12 mouse cellular contexts compared by ENCODE assay signal in the genomic region with DNA sequence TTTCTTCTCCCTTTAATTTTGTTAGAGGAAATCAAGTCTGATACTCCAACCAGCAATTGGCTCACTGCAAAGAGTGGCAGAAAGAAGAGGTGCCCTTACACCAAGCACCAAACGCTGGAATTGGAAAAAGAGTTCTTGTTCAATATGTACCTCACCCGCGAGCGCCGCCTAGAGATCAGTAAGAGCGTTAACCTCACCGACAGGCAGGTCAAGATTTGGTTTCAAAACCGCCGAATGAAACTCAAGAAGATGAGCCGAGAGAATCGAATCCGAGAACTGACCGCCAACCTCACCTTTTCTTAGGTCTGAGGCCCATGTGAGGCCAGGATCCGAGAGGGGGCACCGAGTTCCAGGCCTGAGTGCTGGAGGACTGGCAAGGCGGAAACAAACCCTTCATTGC. TPM values are rescaled to one million over a fixed set of nuclear protein-coding genes. Genes with fewer than 3 reads are reported as not detected.
DNase-seq lines count a peak whose midpoint lies in the region; ATAC-seq and TF ChIP-seq lines count a peak whose summit lies in the region.
"Had no signal": no experiment of that assay in that cellular context is flagged by ENCODE, and none has a peak within 500 bp of the region (broad histone marks: within the 10 kb centered on the region; RNA-seq: fewer than 3 reads in every experiment).

No protein-coding gene starts in this region.

- TF ChIP-seq CTCF in hindbrain, postnatal 0 days (IDR thresholded peaks at IDR 0.05; ENCODE audit: low read depth) = peak; percentile 36

- no peaks in the 10 kb centered on the region for H3K36me3 ChIP-seq in hindbrain, postnatal 0 days (ENCODE audit: insufficient read depth, low read length)
- H3K36me3 ChIP-seq in hindbrain, embryonic 13.5 days = no peaks in the 10 kb centered on the region
- H3K36me3 ChIP-seq: lung, embryonic 15.5 days had no signal

- peaks cover 87% of the 10 kb centered on the region for H3K27me3 ChIP-seq in hindbrain, postnatal 0 days (ENCODE audit: insufficient read depth, low read length)
- peaks cover 95% of the 10 kb centered on the region for H3K27me3 ChIP-seq in hindbrain, embryonic 13.5 days

- no peaks in the 10 kb centered on the region for H3K4me1 ChIP-seq in hindbrain, postnatal 0 days (ENCODE audit: insufficient read depth, low read length)
- peaks cover 19% of the 10 kb centered on the region for H3K4me1 ChIP-seq in hindbrain, embryonic 13.5 days (replicated peaks)

- no peak overlapping the region for H3K27ac ChIP-seq in hindbrain, postnatal 0 days
- no peak overlapping the region for H3K27ac ChIP-seq in hindbrain, embryonic 13.5 days
- H3K27ac ChIP-seq: lung, embryonic 15.5 days had no signal

- no peak overlapping the region for H3K9ac ChIP-seq in hindbrain, postnatal 0 days (replicated peaks; ENCODE audit: low read length)
- H3K9ac ChIP-seq in hindbrain, embryonic 13.5 days = no peak overlapping the region
- H3K9ac ChIP-seq: lung, embryonic 15.5 days had no signal

- no peak overlapping the region for H3K4me3 ChIP-seq in hindbrain, postnatal 0 days (ENCODE audit: low read length)
- no peak overlapping the region for H3K4me3 ChIP-seq in hindbrain, embryonic 13.5 days
- H3K4me3 ChIP-seq: lung, embryonic 15.5 days had no signal

- no peak for ATAC-seq in hindbrain, postnatal 0 days
- no peak for ATAC-seq in hindbrain, embryonic 13.5 days (ENCODE audit: low FRiP score)
- peak; percentile 48; the same call in 1 of the 2 replicates for ATAC-seq in megakaryocyte progenitor cell, adult 5-6 weeks (replicated peaks; ENCODE audit: poor library complexity)

- no peak overlapping the region for H3K4me2 ChIP-seq in hindbrain, postnatal 0 days (ENCODE audit: low read depth, low read length)
- H3K4me2 ChIP-seq in hindbrain, embryonic 13.5 days = no peak overlapping the region
- H3K4me2 ChIP-seq: lung, embryonic 15.5 days had no signal

- WGBS in hindbrain, postnatal 0 days = 2% methylated on average over 16 of the region's 16 CpGs
- WGBS in hindbrain, embryonic 13.5 days = 2% methylated on average over 16 of the region's 16 CpGs

- 0 out of 2 replicates have a peak, but pooled peaks cover 3% of the 10 kb centered on the region for H3K9me3 ChIP-seq in hindbrain, postnatal 0 days (ENCODE audit: low read length)
- no peaks in the 10 kb centered on the region for H3K9me3 ChIP-seq in hindbrain, embryonic 13.5 days
- H3K9me3 ChIP-seq: lung, embryonic 15.5 days had no signal

- no peak for DNase-seq in hindbrain, postnatal 0 days (ENCODE audit: low spot score)
- peak; percentile 86 for DNase-seq in ES-CJ7 (ENCODE audit: low read depth, low spot score)
- peak; percentile 70 for DNase-seq in kidney, adult 11 months
- no peak for DNase-seq in left cerebral cortex, adult 11 months (ENCODE audit: low spot score)
- no peak for DNase-seq in frontal cortex, postnatal 10 days (ENCODE audit: low spot score in 2 of 2)
- no peak for DNase-seq in spleen, adult 12 weeks (ENCODE audit: low spot score)
- DNase-seq: cerebellum, adult 9-10 months had no signal

RNA-seq across cellular contexts. Expression of a gene that starts 2.3 kb away (rescaled TPM):
- total RNA-seq in hindbrain, postnatal 0 days (2014; rRNA removed) = not detected in 2 replicates
- polyA plus RNA-seq in hindbrain, postnatal 0 days (2015; fragmentation: Nextera tagmentation; extraction: Ambion mirVana) = not detected in 2 replicates
- polyA plus RNA-seq in hindbrain, embryonic 13.5 days (2015; fragmentation: Nextera tagmentation; extraction: Ambion mirVana) = not detected in 2 replicates
- total RNA-seq in megakaryocyte progenitor cell, adult 5-6 weeks (2015) = not detected in 2 replicates
- total RNA-seq in megakaryocyte progenitor cell, adult 5-6 weeks (2017) = not detected in 2 replicates
- total RNA-seq: MEL had no signal
- polyA plus RNA-seq: spleen, adult 2 months had no signal

RNA-seq across cellular contexts. Expression of a gene that starts 3.5 kb away (rescaled TPM):
- total RNA-seq in hindbrain, postnatal 0 days (2014; rRNA removed) = not detected in 2 replicates
- not detected in 2 replicates for polyA plus RNA-seq in hindbrain, postnatal 0 days (2015; fragmentation: Nextera tagmentation; extraction: Ambion mirVana)
- polyA plus RNA-seq in hindbrain, embryonic 13.5 days (2015; fragmentation: Nextera tagmentation; extraction: Ambion mirVana) = not detected in 2 replicates
- not detected in 2 replicates for total RNA-seq in megakaryocyte progenitor cell, adult 5-6 weeks (2015)
- not detected in 2 replicates for total RNA-seq in megakaryocyte progenitor cell, adult 5-6 weeks (2017)
- total RNA-seq: MEL had no signal

RNA-seq across cellular contexts. Expression of a gene that starts 10.3 kb away (rescaled TPM):
- 0.37 and 9.2 TPM in 2 replicates for total RNA-seq in hindbrain, postnatal 0 days (2014; rRNA removed)
- polyA plus RNA-seq in hindbrain, postnatal 0 days (2015; fragmentation: Nextera tagmentation; extraction: Ambion mirVana) = 0.21 TPM in 1 of 2 replicates, not detected in the other
- polyA plus RNA-seq in hindbrain, embryonic 13.5 days (2015; fragmentation: Nextera tagmentation; extraction: Ambion mirVana) = 0.79 and 1.5 TPM in 2 replicates
- not detected in 2 replicates for total RNA-seq in megakaryocyte progenitor cell, adult 5-6 weeks (2015)
- total RNA-seq in megakaryocyte progenitor cell, adult 5-6 weeks (2017) = not detected in 2 replicates

RNA-seq across cellular contexts. Expression of a gene that starts 14.7 kb away (rescaled TPM):
- not detected in 2 replicates for total RNA-seq in hindbrain, postnatal 0 days (2014; rRNA removed)
- polyA plus RNA-seq in hindbrain, postnatal 0 days (2015; fragmentation: Nextera tagmentation; extraction: Ambion mirVana) = not detected in 2 replicates
- polyA plus RNA-seq in hindbrain, embryonic 13.5 days (2015; fragmentation: Nextera tagmentation; extraction: Ambion mirVana) = not detected in 2 replicates
- total RNA-seq in megakaryocyte progenitor cell, adult 5-6 weeks (2015) = not detected in 2 replicates
- total RNA-seq in megakaryocyte progenitor cell, adult 5-6 weeks (2017) = not detected in 2 replicates
- total RNA-seq: MEL had no signal
- polyA plus RNA-seq: lung, embryonic 15.5 days; spleen, adult 2 months had no signal

RNA-seq across cellular contexts. Expression of a gene that starts 17.7 kb away (rescaled TPM):
- total RNA-seq in hindbrain, postnatal 0 days (2014; rRNA removed) = 31.3 and 36.8 TPM in 2 replicates
- 25.2 and 26.3 TPM in 2 replicates for polyA plus RNA-seq in hindbrain, postnatal 0 days (2015; fragmentation: Nextera tagmentation; extraction: Ambion mirVana)
- polyA plus RNA-seq in hindbrain, embryonic 13.5 days (2015; fragmentation: Nextera tagmentation; extraction: Ambion mirVana) = 76.0 and 82.5 TPM in 2 replicates
- not detected in 2 replicates for total RNA-seq in megakaryocyte progenitor cell, adult 5-6 weeks (2015)
- not detected in 2 replicates for total RNA-seq in megakaryocyte progenitor cell, adult 5-6 weeks (2017)
- total RNA-seq: MEL had no signal
- polyA plus RNA-seq: spleen, adult 2 months had no signal

Comparison
In these comparisons a context has a peak if more than half of its experiments do, and no peak if none do; other contexts are left out.
1. DNase-seq: peak in ES-CJ7 (single experiment) and kidney, adult 11 months (single experiment); none in hindbrain, postnatal 0 days (single experiment), left cerebral cortex, adult 11 months (single experiment), frontal cortex, postnatal 10 days (0 of 2) and spleen, adult 12 weeks (single experiment).